Mouse (Mus musculus) liver, adult 2 months (tissue): ENCODE measurements around the gene Creb5. TPM values are rescaled to one million over a fixed set of nuclear protein-coding genes. Genes with fewer than 3 reads are reported as not detected.

Source experiments
- DNase-seq: peaks from one replicate; pipeline ENCODE4 v3.0.0-alpha.2; 2011; ENCODE audit warnings: low read depth, low spot score; ENCODE audit errors: extremely low read depth
- H3K27ac ChIP-seq: fragments of 200-500 bp; replicated peaks from 2 replicates; pipeline ENCODE4 v1.5.1; 2012; ENCODE audit warnings: low read depth, mild to moderate bottlenecking, control low read depth, inconsistent platforms, low read length; ENCODE audit not compliant: insufficient read depth
- H3K27me3 ChIP-seq: fragments of 200-500 bp; 2 replicates; pipeline ENCODE4 v1.6.1; 2012; ENCODE audit warnings: mild to moderate bottlenecking, moderate library complexity, low read length, inconsistent platforms; ENCODE audit not compliant: control insufficient read depth, insufficient read depth
- H3K36me3 ChIP-seq: fragments of 200-500 bp; 2 replicates; pipeline ENCODE4 v1.6.1; 2012; ENCODE audit warnings: low read length, inconsistent platforms; ENCODE audit not compliant: control insufficient read depth, insufficient read depth
- H3K4me1 ChIP-seq: fragments of 200-500 bp; 2 replicates; pipeline ENCODE4 v1.6.1; 2011; ENCODE audit warnings: low read length; ENCODE audit not compliant: control insufficient read depth, insufficient read depth
- H3K4me3 ChIP-seq: fragments of 200-500 bp; 2 replicates; pipeline ENCODE4 v1.5.1; 2011; ENCODE audit warnings: low read depth, mild to moderate bottlenecking, control low read depth, low read length, moderate library complexity; ENCODE audit not compliant: insufficient read depth
- H3K79me2 ChIP-seq: fragments of 200-500 bp; 2 replicates; pipeline ENCODE4 v1.6.1; 2012; ENCODE audit warnings: inconsistent platforms, mild to moderate bottlenecking, low read length, moderate library complexity; ENCODE audit not compliant: control insufficient read depth, insufficient read depth
- H3K9ac ChIP-seq: fragments of 200-500 bp; 2 replicates; pipeline ENCODE4 v1.6.1; 2012; ENCODE audit warnings: low read depth, mild to moderate bottlenecking, control low read depth, inconsistent platforms, low read length
- CTCF ChIP-seq: fragments of 200-500 bp; IDR thresholded peaks from 2 replicates; pipeline ENCODE4 v1.5.1; 2011; ENCODE audit warnings: low read depth, low read length, control low read depth
- POLR2A ChIP-seq: fragments of 200-500 bp; IDR thresholded peaks from 2 replicates; pipeline ENCODE4 v1.6.1; 2011; ENCODE audit warnings: low read length, control low read depth; ENCODE audit not compliant: insufficient read depth; ENCODE audit errors: extremely low read depth
- WGBS: fragments of 180-500 bp; shearing (Covaris S2); methylation state at CpG from one replicate; pipeline ENCODE4 v1.1.7; 2018; 5-methylcytosine and 5-hydroxymethylcytosine counted together
- polyA plus RNA-seq: library from polyadenylated mRNA; depleted of rRNA; stranded (reverse); fragments of >200 nt; gene quantifications from 2 replicates; pipeline ENCODE4 v1.2.3, GENCODE M21; 2012
- total RNA-seq: library from RNA; depleted of rRNA; stranded (reverse); fragments of >200 nt; gene quantifications from 2 replicates; pipeline ENCODE4 v1.2.3, GENCODE M21; 2014

Gene Creb5
- total and polyA plus RNA-seq, 2 experiments: 0.02 to 0.18 TPM

DNA sequence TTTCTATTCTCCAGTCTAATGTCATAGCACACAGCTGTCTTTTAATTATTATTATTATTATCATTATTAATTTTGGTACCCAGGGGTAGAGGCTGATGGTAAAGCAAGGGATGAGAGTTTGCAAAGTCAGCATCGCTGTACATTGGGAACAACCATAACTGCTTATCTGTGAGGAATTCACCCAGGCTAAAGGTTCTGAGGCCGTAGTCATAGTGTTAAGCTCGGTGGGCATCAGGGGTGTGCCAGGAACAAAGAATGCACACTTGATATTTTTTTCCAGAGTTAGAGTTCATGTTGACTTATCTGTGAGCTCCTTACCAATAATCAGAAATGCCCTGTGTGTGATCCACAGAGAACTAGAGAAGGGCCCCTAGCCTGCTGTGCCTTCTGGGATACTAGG is 288.8 kb downstream of the Creb5 start:
- Histone ChIP-seq H3K4me3 (no peak overlapping the region), H3K79me2 (no peaks in the 10 kb centered on the region), H3K27ac (no peak overlapping the region), H3K4me1 (no peaks in the 10 kb centered on the region), H3K27me3 (peaks cover 6% of the 10 kb centered on the region; the same call in 1 of the 2 replicates), H3K36me3 (no peaks in the 10 kb centered on the region), H3K9ac (no peak overlapping the region)
- WGBS: 96% methylated on average over 3 of the region's 3 CpGs
- TF ChIP-seq POLR2A (no peak), CTCF (no peak)
- DNase-seq: no peak

DNA sequence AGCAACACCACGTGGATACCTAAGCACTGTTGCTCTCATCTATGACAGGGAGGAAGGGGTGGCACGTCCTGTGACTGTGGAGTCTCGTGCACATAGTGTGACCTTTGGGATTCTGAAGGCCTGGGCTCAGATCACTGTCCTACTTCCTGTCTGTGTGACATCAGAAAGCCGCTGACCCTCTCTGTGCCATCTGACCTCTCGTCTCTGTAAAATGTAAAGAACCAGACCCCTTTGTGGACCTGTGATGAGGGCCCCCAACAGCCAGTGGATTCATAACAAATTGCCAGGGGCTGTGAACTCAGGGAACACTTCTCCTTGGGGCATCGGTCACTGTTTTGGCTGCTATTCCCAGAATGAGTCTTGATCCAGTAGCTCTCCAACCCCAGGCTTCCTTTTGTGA is 289.8 kb downstream of the Creb5 start:
- 79% methylated on average over 6 of the region's 6 CpGs for WGBS
- Histone ChIP-seq H3K27me3 (peaks cover 6% of the 10 kb centered on the region; the same call in 1 of the 2 replicates), H3K79me2 (no peaks in the 10 kb centered on the region), H3K4me3 (no peak overlapping the region), H3K9ac (no peak overlapping the region), H3K36me3 (no peaks in the 10 kb centered on the region), H3K27ac (no peak overlapping the region), H3K4me1 (no peaks in the 10 kb centered on the region)
- TF ChIP-seq CTCF (no peak), POLR2A (no peak)
- no peak for DNase-seq

DNA sequence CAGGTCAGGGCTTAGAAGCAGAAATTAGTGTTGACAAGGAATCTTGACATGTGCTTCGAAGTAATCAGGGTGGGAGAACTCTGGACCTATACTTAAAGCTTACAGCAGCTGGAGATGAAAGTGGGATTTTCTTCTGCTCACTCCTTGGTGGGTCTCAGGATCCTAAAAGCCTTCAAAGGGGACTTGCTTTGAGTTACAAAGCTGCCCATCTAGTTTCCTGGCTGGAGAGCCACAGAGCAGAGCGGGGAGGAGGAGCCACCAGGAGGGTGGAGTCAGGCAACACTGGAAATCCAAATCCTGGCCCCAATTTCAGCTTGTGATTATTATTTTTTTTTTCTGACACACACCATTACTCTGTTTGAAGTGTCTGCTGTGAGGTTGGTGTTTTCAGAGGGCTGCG is 290.7 kb downstream of the Creb5 start:
- DNase-seq: no peak
- Histone ChIP-seq H3K9ac (no peak overlapping the region), H3K4me1 (no peaks in the 10 kb centered on the region), H3K79me2 (no peaks in the 10 kb centered on the region), H3K36me3 (no peaks in the 10 kb centered on the region), H3K27ac (no peak overlapping the region), H3K27me3 (peaks cover 4% of the 10 kb centered on the region; the same call in 1 of the 2 replicates), H3K4me3 (no peak overlapping the region)
- TF ChIP-seq POLR2A (no peak), CTCF (no peak)
- 84% methylated on average over 3 of the region's 3 CpGs for WGBS

DNA sequence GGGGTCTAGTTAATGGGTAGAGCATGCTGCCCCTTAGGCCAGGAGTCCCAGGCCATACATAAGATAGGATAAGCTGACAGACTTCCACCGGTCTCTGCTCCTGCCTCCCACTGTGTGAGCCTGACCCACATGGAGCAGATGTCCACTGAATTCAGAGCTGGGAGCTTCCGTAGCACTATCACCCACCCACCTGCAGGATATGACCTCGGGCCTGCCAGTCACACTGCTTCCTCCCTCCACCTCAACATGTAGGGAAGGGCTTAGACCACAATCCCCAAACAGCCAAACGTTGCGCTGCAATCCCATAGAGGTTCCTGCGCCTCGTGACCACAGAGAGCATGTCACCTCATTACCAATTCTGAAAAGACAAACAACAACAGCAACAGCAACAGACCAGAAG is 293.3 kb downstream of the Creb5 start:
- H3K4me1 ChIP-seq: no peaks in the 10 kb centered on the region
- 0 out of 2 replicates have a peak, but pooled peaks cover 2% of the 10 kb centered on the region for H3K27me3 ChIP-seq
- H3K9ac ChIP-seq: no peak overlapping the region
- no peaks in the 10 kb centered on the region for H3K36me3 ChIP-seq
- no peak overlapping the region for H3K4me3 ChIP-seq
- WGBS: 81% methylated on average over 7 of the region's 7 CpGs
- H3K27ac ChIP-seq: no peak overlapping the region
- no peak for TF ChIP-seq CTCF
- TF ChIP-seq POLR2A: no peak
- no peak for DNase-seq
- no peaks in the 10 kb centered on the region for H3K79me2 ChIP-seq

DNA sequence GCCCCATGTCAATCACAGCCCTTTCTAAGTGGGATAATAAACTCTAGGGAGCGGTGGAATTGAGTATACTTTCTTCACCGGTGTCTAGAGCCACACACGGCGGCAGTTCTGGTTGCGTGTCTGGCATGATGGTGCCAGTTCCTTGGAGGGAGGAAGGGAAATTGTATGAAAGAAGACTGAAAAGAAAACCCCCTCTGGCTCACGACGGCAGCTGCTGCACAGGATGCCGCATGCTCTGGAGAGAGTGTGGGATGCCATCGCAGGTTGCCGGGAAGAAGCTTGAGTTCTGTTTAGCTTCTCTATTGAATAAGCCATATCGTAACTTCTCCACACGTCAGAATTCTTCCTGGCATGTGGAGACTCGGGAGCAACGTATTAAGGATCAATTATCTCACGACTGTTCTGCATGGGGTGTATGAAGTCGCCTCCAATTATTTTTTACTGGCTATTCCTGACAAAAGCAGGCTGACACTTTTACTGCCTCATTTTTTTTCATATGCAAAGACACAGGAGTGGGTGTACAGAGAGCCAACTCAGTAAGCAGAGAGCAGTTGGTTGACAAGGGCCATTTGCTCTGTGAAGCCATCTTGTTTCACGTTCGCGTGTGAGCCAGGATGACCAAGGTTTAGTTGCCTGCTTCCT is 296.3 kb downstream of the Creb5 start:
- DNase-seq: no peak
- H3K9ac ChIP-seq: no peak overlapping the region
- no peaks in the 10 kb centered on the region for H3K79me2 ChIP-seq
- no peaks in the 10 kb centered on the region for H3K36me3 ChIP-seq
- no peak for TF ChIP-seq POLR2A
- TF ChIP-seq CTCF: no peak
- H3K27me3 ChIP-seq: 0 out of 2 replicates have a peak, but pooled peaks cover 2% of the 10 kb centered on the region
- no peak overlapping the region for H3K4me3 ChIP-seq
- WGBS: 87% methylated on average over 19 of the region's 19 CpGs
- H3K4me1 ChIP-seq: no peaks in the 10 kb centered on the region
- H3K27ac ChIP-seq: no peak overlapping the region

DNA sequence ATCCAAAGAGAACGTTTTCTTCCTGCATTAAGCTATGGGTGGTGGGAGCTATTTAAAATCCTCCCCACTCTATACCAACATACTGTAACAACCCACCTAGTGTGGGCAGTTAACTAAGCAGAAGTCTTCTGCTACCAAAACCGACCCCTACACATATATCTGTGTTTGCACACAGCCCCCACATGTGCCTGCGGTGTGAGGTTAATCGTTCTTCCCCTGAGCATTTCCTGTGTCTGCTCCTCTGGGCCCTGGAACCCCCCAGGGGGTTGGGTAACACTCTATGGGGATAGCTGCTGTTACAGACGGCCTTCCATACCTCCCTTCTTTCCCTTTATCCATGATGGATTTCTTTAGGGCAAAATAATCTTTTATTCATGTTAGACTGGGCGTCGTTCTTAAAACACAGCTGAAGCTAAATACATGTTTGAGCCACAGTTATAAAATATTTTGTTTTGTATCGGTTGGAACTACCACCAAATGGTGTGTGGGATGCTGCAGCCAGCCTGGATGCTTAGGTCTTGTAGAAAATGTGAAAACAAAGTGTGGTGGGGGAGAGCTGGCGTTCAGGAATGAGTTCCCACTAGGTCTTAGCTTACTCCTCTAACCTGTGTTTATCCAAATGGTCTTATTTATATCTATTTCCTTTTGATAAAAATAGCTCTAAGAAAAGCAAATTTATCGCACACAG is 297.8 kb downstream of the Creb5 start:
- WGBS: 58% methylated on average over 10 of the region's 10 CpGs
- no peak overlapping the region for H3K27ac ChIP-seq
- no peaks in the 10 kb centered on the region for H3K36me3 ChIP-seq
- H3K9ac ChIP-seq: no peak overlapping the region
- H3K4me3 ChIP-seq: no peak overlapping the region
- H3K27me3 ChIP-seq: 0 out of 2 replicates have a peak, but pooled peaks cover 6% of the 10 kb centered on the region
- H3K4me1 ChIP-seq: no peaks in the 10 kb centered on the region
- no peak for DNase-seq
- H3K79me2 ChIP-seq: no peaks in the 10 kb centered on the region
- TF ChIP-seq CTCF (no peak), POLR2A (no peak)
